Mouse (Mus musculus): ENCODE data around the gene Gm10491. TPM values are rescaled to one million over a fixed set of nuclear protein-coding genes. Genes with fewer than 3 reads are reported as not detected.

Gm10491 gene
- polyA plus RNA-seq, 1 experiment from 2014 or later = not detected

DNA sequence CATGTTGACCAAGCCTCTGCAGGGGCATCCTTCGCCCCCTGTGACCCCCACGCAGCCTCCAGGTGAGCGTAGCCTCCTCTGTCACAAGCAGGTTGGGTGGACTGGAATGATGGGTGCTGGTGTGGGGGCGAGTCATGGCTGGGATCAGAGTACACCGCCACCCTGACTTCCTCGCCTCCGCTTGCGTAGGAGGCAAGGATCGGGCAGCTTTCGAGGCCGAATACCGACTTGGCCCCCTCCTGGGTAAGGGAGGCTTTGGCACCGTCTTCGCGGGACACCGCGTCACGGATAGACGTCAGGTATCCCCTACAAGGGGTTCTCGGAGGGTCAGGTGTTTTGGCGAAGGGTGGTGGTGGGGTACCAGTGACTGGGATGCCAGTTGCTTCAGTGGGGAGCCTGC is 29.1 kb downstream of the Gm10491 start:
- Histone ChIP-seq H3K9ac (0 out of 2 replicates have a peak overlapping the region, but pooled peaks have one; percentile 31), H3K9me3 (no peaks in the 10 kb centered on the region), H3K4me3 (peak overlapping the region; percentile 44), H3K4me1 (peaks cover 11% of the 10 kb centered on the region; the same call in 1 of the 2 replicates), H3K27me3 (no peaks in the 10 kb centered on the region), H3K4me2 (peak overlapping the region; percentile 80), H3K36me3 (0 out of 2 replicates have a peak, but pooled peaks cover 6% of the 10 kb centered on the region), H3K27ac (no peak overlapping the region)
- WGBS = 22% methylated on average over 21 of the region's 21 CpGs
- ATAC-seq (ENCODE audit: insufficient number of reproducible peaks, low FRiP score, low TSS enrichment, low read depth) = no peak

DNA sequence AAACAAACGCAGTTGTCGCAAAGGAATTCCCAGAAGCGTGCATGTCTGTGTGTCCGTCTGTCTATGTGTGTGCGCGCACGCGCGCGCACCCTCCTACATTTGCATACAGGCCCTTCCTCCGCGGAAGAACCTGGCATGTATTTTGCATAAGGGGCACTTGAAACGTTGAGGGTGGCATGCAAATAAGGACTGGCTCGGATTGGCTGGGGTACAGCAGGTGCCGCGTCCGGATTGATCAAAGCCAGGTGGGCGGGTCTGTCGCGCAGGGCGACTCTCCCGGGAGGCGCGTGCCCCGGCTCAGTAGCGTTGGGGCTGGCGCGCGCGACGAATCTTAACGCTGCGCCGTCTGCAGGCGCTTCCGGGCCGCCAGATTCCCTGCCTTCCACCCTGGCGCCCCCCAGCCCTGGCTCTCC is 29.6 kb downstream of the Gm10491 start, which contains the start of gene Pim2:
TSS of gene Pim2 (plus strand) at position 256 of the 413 bp plus-strand sequence.
- Histone ChIP-seq H3K4me3 (peak within 1 kb of the TSS; percentile 44), H3K9ac (0 out of 2 replicates have a peak within 1 kb of the TSS, but pooled peaks have one; percentile 31), H3K27ac (no peak within 1 kb of the TSS), H3K36me3 (peaks cover 7% of the 10 kb centered on the region; the same call in 1 of the 2 replicates), H3K4me1 (peaks cover 11% of the 10 kb centered on the region; the same call in 1 of the 2 replicates), H3K9me3 (no peaks in the 10 kb centered on the region), H3K27me3 (no peaks in the 10 kb centered on the region), H3K4me2 (peak within 1 kb of the TSS; percentile 80)
- WGBS = 23% methylated on average over 38 of the region's 38 CpGs
- ATAC-seq (ENCODE audit: insufficient number of reproducible peaks, low FRiP score, low TSS enrichment, low read depth) = peak; percentile 71

DNA sequence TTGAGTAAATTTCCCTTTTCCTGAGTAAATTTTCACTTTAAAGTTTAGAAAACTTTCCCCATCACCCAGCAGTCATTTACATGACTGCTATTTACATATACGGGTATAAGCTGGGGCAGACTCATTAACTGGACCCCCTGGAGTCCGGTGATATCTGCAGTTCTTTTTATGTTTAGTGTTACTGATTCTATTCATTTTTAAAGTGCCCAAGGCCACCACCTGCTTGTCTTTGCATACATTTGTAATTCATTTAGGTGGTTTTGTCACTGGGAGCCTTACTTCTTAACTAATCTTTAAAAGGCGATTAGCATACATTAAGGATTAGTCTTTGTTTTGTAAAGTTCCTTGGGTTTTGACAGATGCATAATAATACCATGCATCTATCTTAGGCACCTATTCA is 37.8 kb downstream of the Gm10491 start:
- H3K9ac ChIP-seq = no peak overlapping the region
- no peak for ATAC-seq (ENCODE audit: insufficient number of reproducible peaks, low FRiP score, low TSS enrichment, low read depth)
- H3K4me3 ChIP-seq = no peak overlapping the region
- no peaks in the 10 kb centered on the region for H3K4me1 ChIP-seq
- no peak overlapping the region for H3K4me2 ChIP-seq
- no peak overlapping the region for H3K27ac ChIP-seq
- H3K9me3 ChIP-seq = no peaks in the 10 kb centered on the region
- WGBS = 45% methylated on average over 3 of the region's 3 CpGs
- H3K36me3 ChIP-seq = peaks cover 23% of the 10 kb centered on the region; the same call in 1 of the 2 replicates
- no peaks in the 10 kb centered on the region for H3K27me3 ChIP-seq

DNA sequence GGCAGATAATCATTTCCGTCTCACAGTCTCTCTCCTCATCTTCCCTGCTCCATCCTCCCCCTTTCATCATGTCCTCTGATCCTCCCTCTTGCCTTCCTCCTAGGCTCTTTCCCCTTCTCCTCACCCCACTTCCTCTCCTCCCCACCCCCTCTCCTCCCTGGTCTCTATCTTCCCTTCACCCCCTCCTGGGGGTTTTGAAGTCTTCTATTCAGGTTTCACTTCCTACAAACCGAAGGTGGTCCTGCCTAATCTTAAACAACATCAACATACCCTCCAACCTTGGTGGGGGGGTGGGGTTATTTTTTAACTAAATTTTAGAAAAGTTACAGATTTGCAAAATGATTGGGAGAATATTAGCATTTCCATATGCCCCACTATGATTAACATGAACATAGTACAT is 39.1 kb downstream of the Gm10491 start:
- Histone ChIP-seq H3K27ac (no peak overlapping the region), H3K4me3 (no peak overlapping the region), H3K9ac (no peak overlapping the region), H3K36me3 (peaks cover 19% of the 10 kb centered on the region; the same call in 1 of the 2 replicates), H3K27me3 (no peaks in the 10 kb centered on the region), H3K9me3 (no peaks in the 10 kb centered on the region), H3K4me2 (no peak overlapping the region), H3K4me1 (no peaks in the 10 kb centered on the region)
- 63% methylated on average over 2 of the region's 2 CpGs for WGBS
- no peak for ATAC-seq (ENCODE audit: insufficient number of reproducible peaks, low FRiP score, low TSS enrichment, low read depth)

DNA sequence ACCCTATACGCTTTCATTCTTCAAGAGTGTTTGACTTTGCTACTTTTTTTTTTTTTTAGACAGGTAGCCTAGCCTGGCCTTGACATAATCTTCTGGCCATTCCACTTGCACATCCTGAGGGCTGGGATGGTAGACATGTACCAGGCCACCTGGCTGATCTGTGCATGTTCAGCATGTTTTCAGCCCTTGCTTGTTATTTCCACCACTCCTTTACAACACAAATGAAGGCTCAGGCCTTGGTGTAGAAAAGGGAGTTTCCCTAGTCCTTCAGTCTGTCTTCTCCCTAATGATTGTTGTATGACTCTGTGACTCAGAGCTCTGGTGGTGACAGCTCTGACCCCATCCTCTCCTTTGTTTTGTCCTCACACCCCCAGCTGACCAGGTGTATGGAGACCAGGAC is 40.5 kb downstream of the Gm10491 start:
- no peak overlapping the region for H3K4me3 ChIP-seq
- WGBS = 88% methylated on average over 1 of the region's 1 CpGs
- H3K27me3 ChIP-seq = no peaks in the 10 kb centered on the region
- H3K27ac ChIP-seq = no peak overlapping the region
- peaks cover 14% of the 10 kb centered on the region; the same call in 1 of the 2 replicates for H3K36me3 ChIP-seq
- H3K4me1 ChIP-seq = no peaks in the 10 kb centered on the region
- H3K9ac ChIP-seq = no peak overlapping the region
- ATAC-seq (ENCODE audit: insufficient number of reproducible peaks, low FRiP score, low TSS enrichment, low read depth) = no peak
- no peak overlapping the region for H3K4me2 ChIP-seq
- no peaks in the 10 kb centered on the region for H3K9me3 ChIP-seq

DNA sequence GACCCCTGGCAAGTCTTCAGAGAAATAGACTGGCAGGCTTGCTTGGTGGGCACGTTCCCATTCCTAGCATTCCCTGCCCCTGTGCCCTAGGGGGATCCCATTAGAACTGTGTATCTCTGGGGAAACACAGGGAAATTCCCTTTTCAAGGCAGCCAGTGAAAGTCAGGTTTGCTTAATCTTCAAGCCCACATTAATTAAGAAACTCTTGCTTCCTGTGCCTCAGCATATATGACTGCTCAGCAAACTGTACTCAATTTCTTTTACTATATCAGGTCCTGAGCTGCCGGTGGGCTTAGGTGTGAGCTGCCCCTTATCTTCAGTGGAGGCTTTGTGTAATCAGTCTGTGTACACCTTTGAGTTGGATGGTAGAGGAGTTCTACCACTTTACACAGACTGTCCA is 41.8 kb downstream of the Gm10491 start:
- H3K9ac ChIP-seq = no peak overlapping the region
- no peaks in the 10 kb centered on the region for H3K27me3 ChIP-seq
- no peak overlapping the region for H3K27ac ChIP-seq
- ATAC-seq (ENCODE audit: insufficient number of reproducible peaks, low FRiP score, low TSS enrichment, low read depth) = no peak
- no peaks in the 10 kb centered on the region for H3K4me1 ChIP-seq
- no peak overlapping the region for H3K4me3 ChIP-seq
- WGBS = 68% methylated on average over 2 of the region's 2 CpGs
- H3K36me3 ChIP-seq = peaks cover 11% of the 10 kb centered on the region; the same call in 1 of the 2 replicates
- no peaks in the 10 kb centered on the region for H3K9me3 ChIP-seq
- H3K4me2 ChIP-seq = no peak overlapping the region

DNA sequence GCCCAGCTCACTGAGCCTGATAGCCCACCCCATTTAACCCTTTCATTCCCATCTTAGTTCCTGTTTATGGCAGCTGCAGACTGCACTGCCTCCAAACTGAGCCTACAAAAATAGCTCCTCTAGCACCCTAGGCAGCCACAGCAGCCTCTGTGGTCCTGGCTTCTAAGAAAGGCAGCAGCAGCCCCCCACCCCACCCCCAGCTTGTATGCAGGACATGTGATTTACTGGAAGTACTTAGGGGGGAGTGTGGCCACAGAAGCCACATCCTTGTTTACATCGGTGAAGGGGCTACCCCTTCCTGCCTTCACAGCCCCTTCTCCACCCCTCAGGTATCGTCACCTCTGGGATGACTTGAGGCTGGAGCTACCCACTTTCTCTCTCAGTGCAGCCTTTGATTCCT is 42.3 kb downstream of the Gm10491 start:
- H3K4me1 ChIP-seq = no peaks in the 10 kb centered on the region
- ATAC-seq (ENCODE audit: insufficient number of reproducible peaks, low FRiP score, low TSS enrichment, low read depth) = no peak

DNA sequence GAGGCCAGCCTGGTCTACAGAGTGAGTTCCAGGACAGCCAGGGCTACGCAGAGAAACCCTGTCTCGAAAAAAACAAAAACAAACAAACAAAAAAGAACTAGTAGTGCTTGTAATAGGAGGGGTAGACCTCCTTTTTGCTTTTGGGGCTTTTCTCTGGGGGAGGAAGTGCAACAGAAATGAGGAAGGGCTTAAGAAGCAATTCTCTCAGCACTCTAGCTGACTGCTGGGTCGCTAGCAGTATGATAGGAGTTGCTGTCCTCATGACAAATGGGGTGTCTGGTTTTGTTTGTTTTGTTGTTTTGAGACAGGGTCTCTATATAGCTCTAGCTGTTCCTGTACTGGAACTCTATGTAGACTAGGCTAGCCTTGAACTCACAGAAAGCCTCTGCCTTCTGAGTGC is 43.1 kb downstream of the Gm10491 start:
- Histone ChIP-seq H3K27me3 (no peaks in the 10 kb centered on the region), H3K27ac (no peak overlapping the region), H3K36me3 (peaks cover 11% of the 10 kb centered on the region; the same call in 1 of the 2 replicates), H3K4me2 (no peak overlapping the region), H3K4me1 (no peaks in the 10 kb centered on the region), H3K4me3 (no peak overlapping the region), H3K9me3 (no peaks in the 10 kb centered on the region), H3K9ac (no peak overlapping the region)
- WGBS = 66% methylated on average over 3 of the region's 3 CpGs
- no peak for ATAC-seq (ENCODE audit: insufficient number of reproducible peaks, low FRiP score, low TSS enrichment, low read depth)

More for the DNA sequence above, 42.3 kb downstream of the Gm10491 start:
- Histone ChIP-seq H3K36me3 (peaks cover 11% of the 10 kb centered on the region; the same call in 1 of the 2 replicates), H3K4me2 (no peak overlapping the region), H3K9ac (no peak overlapping the region), H3K4me3 (no peak overlapping the region), H3K9me3 (no peaks in the 10 kb centered on the region), H3K27ac (no peak overlapping the region), H3K27me3 (no peaks in the 10 kb centered on the region)
- WGBS = 68% methylated on average over 2 of the region's 2 CpGs

DNA sequence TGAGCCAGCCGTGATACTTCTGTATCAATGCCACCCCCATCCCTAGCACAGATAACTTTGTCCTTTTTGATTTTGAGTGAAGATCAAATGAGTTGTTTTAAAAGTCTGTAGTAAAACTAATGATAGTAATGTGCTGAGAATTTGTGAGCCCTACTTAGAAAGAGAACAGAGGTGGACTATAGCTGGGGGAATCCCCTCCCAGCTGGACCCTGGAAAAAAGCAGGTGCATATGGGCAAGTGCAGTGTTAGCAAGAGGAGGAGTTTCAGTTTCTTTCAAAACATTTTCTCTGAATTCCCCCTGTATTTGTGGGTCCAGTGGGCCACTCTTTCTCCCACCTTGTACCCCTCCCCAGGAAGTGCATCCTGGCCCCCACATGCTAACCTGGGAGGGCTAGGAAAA is 44.5 kb downstream of the Gm10491 start:
- H3K27ac ChIP-seq = no peak overlapping the region
- no peak for ATAC-seq (ENCODE audit: insufficient number of reproducible peaks, low FRiP score, low TSS enrichment, low read depth)
- H3K4me2 ChIP-seq = no peak overlapping the region
- H3K4me3 ChIP-seq = no peak overlapping the region
- H3K4me1 ChIP-seq = no peaks in the 10 kb centered on the region
- H3K36me3 ChIP-seq = peaks cover 11% of the 10 kb centered on the region; the same call in 1 of the 2 replicates
- H3K27me3 ChIP-seq = no peaks in the 10 kb centered on the region
- H3K9ac ChIP-seq = no peak overlapping the region
- no peaks in the 10 kb centered on the region for H3K9me3 ChIP-seq
- 88% methylated on average over 1 of the region's 1 CpGs for WGBS

DNA sequence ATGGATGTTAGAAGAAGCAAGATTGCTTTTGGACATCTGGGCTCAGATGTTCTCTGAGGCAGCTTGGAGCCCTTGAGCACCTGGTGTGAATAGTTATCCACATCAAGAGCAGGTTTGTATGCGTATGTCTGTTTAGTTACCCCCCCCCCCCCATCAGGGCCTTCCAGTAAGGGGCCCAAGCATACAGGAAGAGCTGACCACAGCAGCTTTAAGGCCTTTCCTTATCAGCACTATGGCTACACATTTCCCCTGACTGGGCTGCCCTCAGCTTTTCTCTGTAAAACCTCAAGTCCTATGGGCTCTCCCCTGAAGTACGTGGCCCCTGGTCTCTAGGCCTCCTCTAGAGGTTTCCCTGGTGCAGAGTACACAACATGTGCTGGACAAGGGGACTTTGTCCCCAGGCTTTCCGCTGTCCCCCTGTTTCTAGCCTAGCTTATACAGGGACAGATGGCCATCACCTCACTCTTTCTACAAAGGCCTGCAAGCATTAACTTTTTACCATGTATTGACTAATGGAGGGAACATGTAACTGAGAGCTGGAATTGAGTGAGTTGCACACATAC is 48.4 kb downstream of the Gm10491 start:
- Histone ChIP-seq H3K4me2 (no peak overlapping the region), H3K27me3 (no peaks in the 10 kb centered on the region), H3K9ac (no peak overlapping the region), H3K9me3 (no peaks in the 10 kb centered on the region), H3K36me3 (0 out of 2 replicates have a peak, but pooled peaks cover 4% of the 10 kb centered on the region), H3K27ac (no peak overlapping the region), H3K4me1 (no peaks in the 10 kb centered on the region), H3K4me3 (no peak overlapping the region)
- WGBS = 75% methylated on average over 3 of the region's 3 CpGs
- no peak for ATAC-seq (ENCODE audit: insufficient number of reproducible peaks, low FRiP score, low TSS enrichment, low read depth)

All from limb, embryonic 15.5 days (tissue).